Mouse (Mus musculus): ENCODE results near the gene Arhgap25.

- no peak for TF ChIP-seq USF1 (IDR thresholded peaks at IDR 0.05; ENCODE audit: low read depth)
- TF ChIP-seq MYOD1 (IDR thresholded peaks at IDR 0.05; ENCODE audit: control insufficient read depth, insufficient read length, low read depth), result no peak
- TF ChIP-seq CTCF (IDR thresholded peaks at IDR 0.05; ENCODE audit: control insufficient read depth, insufficient read depth, insufficient read length), result no peak
- TF ChIP-seq MAX (IDR thresholded peaks at IDR 0.05), result no peak
- no peak for TF ChIP-seq CEBPB (IDR thresholded peaks at IDR 0.05; ENCODE audit: low read depth)
- TF ChIP-seq MYOG (IDR thresholded peaks at IDR 0.05; ENCODE audit: control insufficient read depth, extremely low read depth, insufficient read length), result no peak
These were observed at the start of gene Arhgap25 for GRCm38 (mm10) chr6:87532953-87533710.

All from C2C12 (cell line).